Mouse (Mus musculus): Measurements from ENCODE around the gene Phyh.
A peak's percentile ranks its signal among the peaks of the same experiment; 100 is the strongest.

Gene Phyh

DNA sequence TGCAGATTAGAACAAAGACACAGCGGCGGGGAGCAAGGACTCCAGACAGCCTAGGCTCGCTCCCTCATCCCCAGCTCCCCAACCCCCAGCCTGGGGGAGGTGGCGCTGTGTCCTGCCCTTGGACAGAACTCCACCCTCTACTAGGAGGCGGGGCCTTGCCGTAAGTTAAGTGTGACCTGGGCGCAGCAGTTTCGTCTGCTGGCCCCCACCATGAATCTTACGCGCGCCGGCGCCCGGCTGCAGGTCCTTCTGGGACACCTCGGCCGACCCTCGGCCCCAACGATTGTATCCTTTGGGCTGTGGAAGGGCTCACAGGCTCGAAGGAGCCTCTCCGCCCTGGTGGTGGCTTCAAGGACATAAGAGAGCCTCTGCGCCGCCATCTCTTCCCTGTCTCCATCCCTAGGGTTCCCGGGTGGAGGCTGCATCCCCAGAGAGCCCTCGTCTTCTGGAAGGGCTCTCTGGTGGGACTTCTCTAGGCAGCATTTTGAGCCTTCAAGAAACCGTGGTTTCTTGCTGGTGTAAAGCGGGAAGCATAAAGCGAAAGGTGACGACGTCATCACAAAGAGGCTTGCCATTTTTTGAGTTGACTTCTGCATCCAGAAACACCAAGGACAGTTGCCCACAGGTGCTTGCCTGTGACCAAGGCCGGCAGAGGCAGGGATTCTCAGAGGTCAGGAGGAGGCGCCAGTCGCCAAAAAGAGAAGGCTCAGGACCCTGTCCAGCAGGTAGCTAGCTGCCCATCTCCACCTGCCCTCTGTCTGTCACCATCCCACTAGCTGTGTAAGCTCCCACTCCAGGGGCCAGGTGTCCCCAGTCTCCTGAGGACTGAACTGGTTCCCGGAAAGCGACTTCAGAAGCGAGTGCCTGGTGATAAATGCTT is at the start of gene Phyh:
Gene Phyh (plus strand): TSS at position 160 of the 880 bp plus-strand sequence.
- peak; percentile 65 for DNase-seq (ENCODE audit: low read depth, low spot score)

DNA sequence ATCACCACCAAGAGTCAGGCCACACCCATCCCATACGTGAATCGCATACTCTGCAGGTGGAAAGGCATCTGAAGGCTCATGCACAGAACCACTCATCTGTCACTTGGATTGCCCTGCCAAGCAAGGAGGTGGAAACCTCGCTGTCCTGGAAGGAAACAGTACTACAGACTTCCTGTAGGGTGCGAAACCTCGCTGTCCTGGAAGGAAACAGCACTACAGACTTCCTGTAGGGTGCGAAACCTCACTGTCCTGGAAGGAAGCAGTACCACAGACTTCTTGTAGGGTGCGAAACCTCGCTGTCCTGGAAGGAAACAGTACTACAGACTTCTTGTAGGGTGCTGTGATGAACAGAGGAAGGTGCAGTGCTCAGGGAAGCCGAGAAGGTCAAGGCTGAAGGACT is 46.1 kb upstream of the Phyh start:
- DNase-seq (ENCODE audit: low read depth, low spot score) = no peak

- no peak for DNase-seq (ENCODE audit: low read depth, low spot score)
These were observed 45.5 kb upstream of the Phyh start for GRCm38 (mm10) chr2:4873331-4873730.

- DNase-seq (ENCODE audit: low read depth, low spot score) = no peak
These were observed 43.7 kb upstream of the Phyh start for GRCm38 (mm10) chr2:4875090-4875489.

- no peak for DNase-seq (ENCODE audit: low read depth, low spot score)
These were observed 42.7 kb upstream of the Phyh start for GRCm38 (mm10) chr2:4876131-4876530.

- DNase-seq (ENCODE audit: low read depth, low spot score) = peak; percentile 22
These were observed 38.0 kb upstream of the Phyh start for GRCm38 (mm10) chr2:4880737-4881349.

GRCm38 (mm10) chr2:4881350-4882248 is 37.2 kb upstream of the Phyh start, which contains the start of gene Sephs1:
TSS of gene Sephs1 (plus strand) at chr2:4881564.
- DNase-seq (ENCODE audit: low read depth, low spot score) = peak; percentile 46

- DNase-seq (ENCODE audit: low read depth, low spot score) = peak; percentile 46
These were observed 36.5 kb upstream of the Phyh start for GRCm38 (mm10) chr2:4882249-4882791.

DNA sequence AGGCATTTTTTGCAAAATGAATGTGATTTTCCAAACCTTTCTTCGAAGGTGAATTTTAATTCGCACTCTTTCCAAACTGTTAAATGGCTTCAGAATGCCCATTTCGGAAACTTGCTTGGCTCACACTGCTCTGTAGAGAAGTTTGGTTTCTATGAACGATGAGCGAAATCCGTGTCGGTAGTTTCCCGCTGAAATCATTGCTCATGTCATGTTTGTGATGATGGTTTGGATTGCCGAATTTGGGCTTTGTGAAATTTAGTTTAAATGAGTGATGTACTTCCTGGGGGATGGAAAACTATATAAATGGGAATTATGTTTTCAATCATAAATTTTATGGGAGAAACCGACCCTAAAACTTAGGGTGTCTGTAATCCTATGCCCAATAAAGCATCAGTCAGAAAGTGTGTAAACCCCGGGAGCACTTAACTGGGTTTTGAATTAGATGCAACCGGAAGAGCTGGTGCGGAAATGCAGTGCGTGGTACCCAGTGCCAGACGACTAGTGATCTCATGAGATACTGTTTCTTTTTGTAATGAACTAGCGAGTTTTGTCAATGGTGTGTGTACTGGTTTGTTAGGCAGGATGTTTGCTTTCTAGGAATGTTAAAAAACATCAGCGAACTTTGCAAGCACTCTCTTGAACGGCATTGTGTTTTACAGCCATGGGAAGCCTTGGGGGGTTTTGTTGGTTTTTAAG is 35.7 kb upstream of the Phyh start:
- DNase-seq (ENCODE audit: low read depth, low spot score) = no peak

- DNase-seq (ENCODE audit: low read depth, low spot score) = no peak
These were observed 31.9 kb upstream of the Phyh start for GRCm38 (mm10) chr2:4886896-4887295.

- DNase-seq (ENCODE audit: low read depth, low spot score) = no peak
These were observed 23.2 kb upstream of the Phyh start for GRCm38 (mm10) chr2:4895598-4895997.

DNA sequence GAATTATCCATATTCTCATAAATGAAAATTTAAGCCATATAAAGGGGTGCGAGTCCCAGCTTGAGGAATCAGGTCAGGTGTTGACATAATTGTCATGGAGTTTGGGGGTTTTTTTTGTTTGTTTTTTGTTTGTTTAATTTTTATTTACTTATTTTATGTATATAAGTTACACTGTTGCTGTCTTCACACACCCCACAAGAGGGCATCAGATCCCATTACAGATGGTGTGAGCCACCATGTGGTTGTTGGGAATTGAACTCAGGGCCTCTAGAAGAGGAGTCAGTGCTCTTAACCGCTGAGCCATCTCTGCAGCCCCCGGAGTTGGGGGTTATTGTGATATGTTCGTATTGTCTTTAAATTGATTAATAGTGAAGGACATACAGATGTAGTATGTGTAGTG is 21.8 kb upstream of the Phyh start:
- DNase-seq (ENCODE audit: low read depth, low spot score) = no peak

GRCm38 (mm10) chr2:4900624-4901023 is 18.2 kb upstream of the Phyh start:
- DNase-seq (ENCODE audit: low read depth, low spot score) = no peak

- DNase-seq (ENCODE audit: low read depth, low spot score) = no peak
These were observed 16.5 kb upstream of the Phyh start for GRCm38 (mm10) chr2:4902346-4902745.

DNA sequence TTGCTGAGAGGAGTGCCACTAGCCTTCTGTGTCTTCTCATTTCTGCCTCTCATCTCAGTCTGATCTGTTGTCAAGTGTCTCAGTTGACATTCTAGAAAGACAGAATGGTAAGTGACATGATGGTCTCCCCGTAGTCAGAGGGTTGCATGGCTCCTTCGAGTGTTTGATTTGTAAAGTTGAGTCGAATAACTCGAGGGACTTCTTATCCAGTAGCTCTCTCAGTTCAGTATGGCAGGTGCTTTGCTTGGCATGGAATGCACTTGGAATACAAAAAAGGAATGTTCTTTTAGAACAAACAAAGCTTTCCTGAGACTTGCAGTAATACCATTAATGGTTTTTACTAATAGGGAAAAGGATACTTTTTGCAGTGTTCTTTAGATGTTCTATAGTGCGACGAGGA is 11.7 kb upstream of the Phyh start:
- DNase-seq (ENCODE audit: low read depth, low spot score) = no peak

DNA sequence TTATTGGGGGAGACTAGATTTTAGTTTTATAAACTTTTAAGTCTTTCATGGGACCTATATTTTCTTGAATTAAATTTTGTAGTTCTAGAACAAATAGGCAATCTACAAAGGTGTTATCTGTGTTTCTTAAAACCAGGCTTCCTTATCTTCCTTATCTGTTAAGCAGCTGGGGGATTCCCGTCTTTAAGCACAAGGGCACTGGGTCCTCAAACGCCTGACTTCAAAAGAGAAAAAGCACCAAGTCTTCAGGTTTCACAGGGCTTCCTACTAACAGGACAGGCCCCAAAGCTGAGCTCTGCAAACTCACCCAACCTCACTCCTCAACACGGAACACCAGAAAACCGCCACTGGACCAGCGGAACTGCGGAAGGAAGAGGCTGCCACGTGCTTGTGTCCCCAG is 10.9 kb upstream of the Phyh start:
- DNase-seq (ENCODE audit: low read depth, low spot score) = no peak

GRCm38 (mm10) chr2:4908771-4909315 is 10.0 kb upstream of the Phyh start:
- DNase-seq (ENCODE audit: low read depth, low spot score) = no peak

DNA sequence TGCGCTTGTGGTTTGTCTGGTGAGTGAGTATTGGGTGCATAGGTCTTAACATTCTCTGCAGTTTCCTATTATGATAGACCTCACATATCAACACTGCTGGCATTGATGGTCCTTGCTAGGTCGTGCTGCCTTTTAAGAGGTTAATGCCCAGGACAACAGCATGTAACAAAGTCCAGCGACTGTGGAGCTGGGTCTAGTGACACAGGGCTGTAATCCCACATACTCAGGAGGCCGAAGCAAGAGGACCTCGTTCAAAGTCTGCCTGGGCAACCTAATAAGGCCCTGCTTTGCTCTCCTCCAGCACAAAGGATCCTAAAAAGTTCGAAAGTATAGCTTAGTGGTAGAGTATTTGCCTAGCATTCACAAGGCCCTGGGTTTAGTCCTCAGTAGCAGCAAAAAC is 8.9 kb upstream of the Phyh start:
- DNase-seq (ENCODE audit: low read depth, low spot score) = no peak

DNA sequence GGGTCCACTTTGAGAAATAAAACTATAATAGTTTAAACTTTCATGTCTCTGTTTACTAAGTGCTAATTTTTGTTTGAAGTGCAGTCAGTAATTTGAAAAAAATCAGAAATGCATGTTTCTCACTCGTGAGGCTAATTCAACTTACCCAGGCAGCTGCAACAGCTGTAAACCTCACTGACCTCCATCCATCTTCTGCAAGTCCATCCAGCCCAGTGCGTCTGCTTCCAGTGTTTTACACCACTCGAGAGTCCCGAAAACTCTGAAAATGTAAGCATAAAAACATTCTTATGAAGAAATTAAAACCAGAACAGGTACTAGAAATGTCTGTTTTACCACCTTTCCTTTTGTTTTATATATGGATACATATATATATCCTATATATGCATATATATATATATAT is 8.3 kb upstream of the Phyh start:
- DNase-seq (ENCODE audit: low read depth, low spot score) = no peak

- DNase-seq (ENCODE audit: low read depth, low spot score) = no peak
These were observed 4.9 kb upstream of the Phyh start for GRCm38 (mm10) chr2:4913949-4914348.

- no peak for DNase-seq (ENCODE audit: low read depth, low spot score)
These were observed 2.8 kb upstream of the Phyh start for GRCm38 (mm10) chr2:4916037-4916436.
